Comparison of ENCODE assay signal across 9 mouse cellular contexts in the genomic region with DNA sequence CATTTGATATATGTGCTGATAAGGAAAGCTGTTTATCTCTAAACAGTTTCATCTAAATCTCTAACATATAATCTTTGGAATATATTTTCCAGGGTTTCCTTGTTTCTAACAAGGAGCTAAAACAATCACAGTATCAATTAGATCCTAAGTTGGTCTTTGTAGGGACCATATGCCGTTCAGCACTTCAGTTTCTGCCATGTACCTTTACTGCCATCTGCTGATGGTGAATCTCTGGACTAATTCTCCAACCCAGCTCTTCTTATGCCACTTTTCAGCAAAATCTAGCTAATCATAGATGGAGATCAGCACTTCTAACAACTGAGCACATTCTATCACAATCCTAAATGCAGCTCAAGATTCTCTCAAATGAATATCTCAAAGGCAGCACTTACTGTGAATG.
A peak's percentile ranks its signal among the peaks of the same experiment; 100 is the strongest.
DNase-seq lines count a peak whose midpoint lies in the region; ATAC-seq lines count a peak whose summit lies in the region.
"Had no signal": no experiment of that assay in that cellular context is flagged by ENCODE, and none has a peak within 500 bp of the region (broad histone marks: within the 10 kb centered on the region; RNA-seq: fewer than 3 reads in every experiment).

No protein-coding gene starts in this region.

- no peaks in the 10 kb centered on the region for H3K27me3 ChIP-seq in embryonic facial prominence, embryonic 14.5 days (replicated peaks; ENCODE audit: control insufficient read depth, insufficient read depth, low read length)
- H3K27me3 ChIP-seq: liver, embryonic 13.5 days had no signal

- no peak overlapping the region for H3K4me2 ChIP-seq in embryonic facial prominence, embryonic 14.5 days (ENCODE audit: low read depth, low read length)
- H3K4me2 ChIP-seq: liver, embryonic 13.5 days had no signal

- WGBS in embryonic facial prominence, embryonic 14.5 days, result 26% methylated on average over 1 of the region's 1 CpGs

- DNase-seq in kidney, postnatal 10 days, result peak; percentile 9
- DNase-seq in kidney, adult 11 months, result no peak
- peak; percentile 27 for DNase-seq in embryonic facial prominence, embryonic 14.5 days (ENCODE audit: low spot score)
- peak; percentile 8 to 26 for DNase-seq in layer of hippocampus, postnatal 25 days (ENCODE audit: extremely low spot score in 1 of 2, low spot score in 1 of 2)
- peak; percentile 62 to 79 for DNase-seq in right cerebral cortex, postnatal 10 days (ENCODE audit: low spot score in 2 of 2)
- DNase-seq in lung, postnatal 14 days, result no peak
- DNase-seq: liver, embryonic 13.5 days; thymus, adult 2 months had no signal

- no peak overlapping the region for H3K4me3 ChIP-seq in embryonic facial prominence, embryonic 14.5 days (ENCODE audit: low read depth, low read length)
- H3K4me3 ChIP-seq: liver, embryonic 13.5 days had no signal

- H3K36me3 ChIP-seq in embryonic facial prominence, embryonic 14.5 days (ENCODE audit: control insufficient read depth, insufficient read depth, low read length), result no peaks in the 10 kb centered on the region
- H3K36me3 ChIP-seq: liver, embryonic 13.5 days had no signal

- H3K4me1 ChIP-seq in embryonic facial prominence, embryonic 14.5 days (ENCODE audit: control insufficient read depth, insufficient read depth, low read length), result no peaks in the 10 kb centered on the region
- H3K4me1 ChIP-seq: liver, embryonic 13.5 days had no signal

- no peaks in the 10 kb centered on the region for H3K9me3 ChIP-seq in embryonic facial prominence, embryonic 14.5 days (ENCODE audit: control insufficient read depth, low read length)
- H3K9me3 ChIP-seq: liver, embryonic 13.5 days had no signal

- H3K27ac ChIP-seq in embryonic facial prominence, embryonic 14.5 days (replicated peaks; ENCODE audit: low read depth, low read length), result no peak overlapping the region
- H3K27ac ChIP-seq: liver, embryonic 13.5 days had no signal

- no peak for ATAC-seq in embryonic facial prominence, embryonic 14.5 days (ENCODE audit: low read depth)
- no peak for ATAC-seq in erythroblast, adult 5-6 weeks (replicated peaks; ENCODE audit: low FRiP score, poor library complexity, severe bottlenecking)

- H3K9ac ChIP-seq in embryonic facial prominence, embryonic 14.5 days (ENCODE audit: low read depth, low read length), result no peak overlapping the region
- H3K9ac ChIP-seq: liver, embryonic 13.5 days had no signal

Comparison
In these comparisons a context has a peak if more than half of its experiments do, and no peak if none do; other contexts are left out.
1. DNase-seq: peak in kidney, postnatal 10 days (single experiment), embryonic facial prominence, embryonic 14.5 days (single experiment), layer of hippocampus, postnatal 25 days (2 of 2) and right cerebral cortex, postnatal 10 days (2 of 2); none in kidney, adult 11 months (single experiment) and lung, postnatal 14 days (single experiment).